Mouse (Mus musculus): Measurements from ENCODE around the gene Tbc1d7.
A peak's percentile ranks its signal among the peaks of the same experiment; 100 is the strongest.

DNA sequence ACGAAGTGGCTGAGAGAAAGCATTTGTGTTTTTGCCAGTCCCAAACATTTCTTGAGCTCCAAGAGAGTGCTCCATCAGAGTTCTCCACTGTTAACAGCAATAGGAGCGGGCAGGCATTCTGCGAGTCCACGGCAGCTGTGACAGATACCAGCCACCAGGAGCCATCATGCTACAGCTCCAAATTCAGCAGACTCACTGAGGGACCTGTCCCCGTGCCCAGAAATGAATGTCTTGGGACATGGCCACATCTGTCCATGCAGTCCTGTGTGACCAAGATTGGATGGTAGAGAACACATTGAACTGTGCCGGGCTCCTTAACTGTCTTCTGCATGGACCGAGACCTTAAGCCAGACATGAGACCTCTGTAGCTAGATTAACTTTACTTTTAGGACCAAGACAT is 31.9 kb upstream of the Tbc1d7 start:
- TF ChIP-seq EP300 (IDR thresholded peaks at IDR 0.05; ENCODE audit: low read depth), result no peak
- peak; percentile 61 for TF ChIP-seq CTCF (IDR thresholded peaks at IDR 0.05; ENCODE audit: low read depth)
